Mouse (Mus musculus): ENCODE results near the gene Secisbp2.
A peak's percentile ranks its signal among the peaks of the same experiment; 100 is the strongest.
"Not testable (repeated sequence)": the region's sequence is repeated elsewhere in the genome, so short reads cannot be mapped to it uniquely, and the experiment has no call there.

The Secisbp2 gene

DNA sequence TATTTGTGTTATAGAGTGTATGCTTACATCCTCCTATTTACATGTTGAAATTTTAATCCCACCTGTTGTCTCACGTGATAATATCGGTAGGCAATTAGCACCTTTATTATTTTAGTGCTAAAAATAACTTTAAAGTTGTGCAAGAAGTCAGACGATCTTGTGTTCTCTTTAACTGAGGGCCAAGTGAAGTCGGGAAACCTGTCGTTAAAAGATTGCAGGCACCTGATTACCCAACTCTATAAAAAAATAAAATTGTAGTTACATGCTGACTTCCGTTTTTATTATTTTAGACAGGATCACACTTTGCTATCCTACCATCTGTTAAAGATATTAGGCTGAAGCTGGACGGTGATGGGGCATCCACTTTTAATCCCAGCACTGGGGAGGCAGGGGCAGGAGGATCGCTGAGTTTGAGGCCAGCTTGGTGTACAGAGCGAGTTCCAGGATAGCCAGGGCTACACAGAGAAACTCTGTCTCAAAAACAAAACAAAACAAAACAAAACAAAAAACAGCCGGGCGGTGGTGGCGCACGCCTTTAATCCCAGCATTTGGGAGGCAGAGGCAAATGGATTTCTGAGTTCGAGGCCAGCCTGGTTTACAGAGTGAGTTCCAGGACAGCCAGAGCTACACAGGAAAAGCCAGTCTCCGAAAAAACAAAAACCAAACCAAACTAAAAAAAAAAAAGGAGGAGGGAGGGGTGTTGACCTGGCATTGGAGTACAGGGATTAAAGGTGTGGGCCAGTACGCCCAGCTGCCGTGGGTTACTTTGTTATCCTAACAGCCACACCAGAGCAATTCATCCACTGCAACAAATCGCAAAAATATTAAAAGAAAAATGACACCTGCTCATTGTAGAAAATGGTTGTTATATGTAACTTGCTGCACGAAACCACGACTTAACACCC lies 7.3 kb upstream of the Secisbp2 start:
- DNase-seq: no peak

DNA sequence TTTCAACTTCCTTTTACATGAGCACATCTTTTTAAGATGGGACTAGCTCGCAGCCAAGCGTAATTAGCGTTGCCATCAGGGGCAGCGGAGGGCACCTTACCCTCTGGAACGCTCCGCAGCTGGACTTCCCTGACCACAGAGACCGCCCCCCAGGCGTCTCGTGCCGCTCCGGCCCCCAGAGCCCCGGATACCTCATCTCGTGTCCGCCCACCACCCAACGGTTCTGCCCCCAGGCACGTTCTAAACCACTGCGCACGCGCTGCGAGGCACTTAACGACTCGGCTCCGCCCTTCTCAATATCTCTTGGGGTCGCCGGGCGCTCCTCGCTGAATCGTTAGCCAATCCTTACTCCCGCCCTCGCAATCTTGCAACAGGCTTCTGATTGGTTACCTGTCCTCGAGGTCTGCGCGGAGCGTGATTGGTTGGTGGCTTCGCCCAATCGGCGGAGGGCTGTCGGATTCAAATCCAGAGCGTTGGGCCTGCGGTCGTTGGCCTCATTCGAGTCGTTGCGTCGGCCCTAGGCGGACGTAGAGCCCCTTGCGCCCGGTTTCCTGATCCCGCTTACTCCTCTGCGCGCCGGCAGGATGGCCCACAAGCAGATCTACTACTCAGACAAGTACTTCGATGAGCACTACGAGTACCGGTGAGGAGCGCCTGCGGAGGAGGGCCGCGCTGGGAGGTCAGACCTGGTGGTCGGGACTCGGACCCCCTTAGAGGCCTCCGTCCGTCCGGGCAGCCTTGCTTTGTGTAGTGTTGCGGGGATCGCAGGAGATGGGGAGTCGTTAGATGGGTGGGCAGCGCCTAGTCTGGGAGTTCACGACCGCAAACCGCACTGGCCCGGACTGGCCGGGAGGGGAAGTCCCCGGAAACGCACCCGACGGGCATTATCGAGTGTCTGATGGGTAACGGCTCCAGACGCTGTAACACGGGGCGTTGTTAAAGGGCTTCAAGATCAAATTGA lies 6.4 kb upstream of the Secisbp2 start, which contains the start of gene Cks2:
Gene Cks2, plus strand, starts transcription at position 404 of the 961 bp plus-strand sequence.
- peak; percentile 99 for DNase-seq

DNA sequence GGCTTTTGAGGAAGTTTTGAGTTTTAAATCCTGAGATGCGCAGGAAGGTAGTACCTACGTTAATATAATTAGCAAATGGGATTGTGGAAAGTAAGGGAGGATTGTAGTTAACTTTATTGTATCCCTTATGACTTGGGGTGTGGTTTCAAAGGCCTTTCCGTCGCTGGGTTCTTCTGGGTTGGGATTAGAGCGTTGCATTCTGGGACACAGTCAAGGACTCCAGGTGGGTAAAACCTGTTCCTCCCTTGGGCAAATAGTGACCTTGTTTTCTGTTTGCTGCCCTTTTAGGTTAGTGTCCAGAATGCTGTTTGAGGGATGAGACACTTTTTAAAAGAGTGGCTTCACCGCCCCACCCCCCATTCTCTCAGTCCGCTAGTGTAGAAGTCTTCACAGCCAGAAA lies 5.6 kb upstream of the Secisbp2 start:
- DNase-seq: peak; percentile 63

DNA sequence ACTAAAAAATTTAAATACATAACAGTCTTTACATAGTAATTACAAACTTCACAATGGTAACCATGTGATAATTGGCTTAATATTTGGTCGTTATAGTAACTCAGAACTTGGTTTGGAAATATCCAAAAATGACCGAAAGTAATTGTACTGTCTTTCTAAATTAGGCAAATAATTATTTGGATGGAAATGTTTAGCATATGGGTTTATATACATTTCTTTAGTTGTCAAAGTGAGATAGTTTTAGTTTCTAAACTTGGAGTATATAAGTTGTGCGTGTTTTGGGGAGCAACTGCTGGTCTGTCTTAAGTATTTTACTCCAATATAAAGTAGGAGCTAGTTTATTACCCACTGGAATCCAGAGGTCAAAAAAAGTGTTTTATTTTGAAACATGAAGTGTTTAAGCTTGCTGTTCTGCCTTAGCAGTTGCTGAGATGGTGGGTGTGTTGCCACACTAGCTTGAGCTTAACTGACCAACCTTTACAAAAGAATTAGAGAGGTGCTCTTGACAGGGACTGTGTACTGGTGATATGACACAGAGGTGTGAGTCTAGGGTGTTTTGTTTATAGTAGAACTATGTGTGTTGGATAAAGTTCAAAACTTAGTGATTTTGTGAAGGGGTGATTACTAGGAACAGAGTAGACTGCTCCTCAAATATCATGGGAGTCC lies 5.0 kb upstream of the Secisbp2 start:
- DNase-seq: peak; percentile 9

DNA sequence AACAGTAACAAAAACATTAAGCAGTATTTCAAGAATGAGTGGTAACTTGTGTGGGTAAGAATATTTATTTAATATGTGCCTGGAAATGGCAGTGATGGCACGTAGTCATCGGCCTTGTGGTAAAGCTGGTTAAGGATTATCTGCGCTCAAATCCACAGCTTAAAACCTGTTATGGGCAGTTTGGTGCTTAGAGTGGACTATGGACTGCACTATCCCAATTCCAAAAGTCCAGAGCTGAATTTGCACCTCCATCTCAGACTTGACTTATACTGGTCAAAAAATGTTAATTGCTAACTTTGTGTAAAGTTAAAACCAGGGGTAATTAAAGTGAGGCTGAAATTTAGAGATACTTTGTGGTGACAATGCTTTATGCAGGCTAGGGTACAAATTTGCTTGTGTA lies 3.7 kb upstream of the Secisbp2 start:
- no peak for DNase-seq

DNA sequence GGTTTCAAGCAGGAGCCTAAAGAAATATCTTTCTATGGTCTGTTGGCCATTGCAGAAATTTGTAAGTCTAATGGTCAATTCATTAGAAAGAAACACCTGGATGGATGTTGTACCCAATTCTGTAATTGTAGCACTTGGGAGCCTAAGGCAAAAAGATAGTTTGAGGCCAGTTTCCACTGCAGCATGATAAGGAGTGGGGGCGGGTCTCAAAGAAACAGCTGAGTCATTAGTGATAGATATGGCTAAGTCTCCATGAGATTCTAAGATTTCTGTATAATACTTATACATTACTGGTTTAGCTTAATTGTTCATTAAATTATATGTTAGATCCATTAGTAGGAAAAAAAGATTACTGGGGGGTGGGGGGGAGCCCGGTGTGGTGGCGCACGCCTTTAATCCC lies 3.3 kb upstream of the Secisbp2 start:
- DNase-seq: peak; percentile 77

DNA sequence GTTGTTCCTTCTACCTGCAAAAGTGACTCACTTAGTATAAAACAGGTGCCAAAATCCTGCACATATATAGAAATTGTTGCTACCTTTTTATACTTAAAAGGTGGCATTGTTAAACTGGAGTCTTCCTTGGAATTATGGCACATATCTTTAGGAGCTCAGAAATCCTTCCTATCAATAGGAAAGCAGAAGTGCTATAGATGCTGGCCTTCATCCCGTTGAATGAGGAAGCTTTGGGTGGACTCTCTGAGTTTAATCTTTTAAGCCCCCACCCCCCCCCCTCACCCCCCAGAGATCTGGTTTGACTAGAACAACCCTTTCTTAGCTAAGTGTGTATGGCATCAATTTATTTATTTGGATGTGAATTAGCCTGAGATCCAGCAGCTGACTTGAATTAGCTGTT lies 1.8 kb upstream of the Secisbp2 start:
- DNase-seq: no peak

DNA sequence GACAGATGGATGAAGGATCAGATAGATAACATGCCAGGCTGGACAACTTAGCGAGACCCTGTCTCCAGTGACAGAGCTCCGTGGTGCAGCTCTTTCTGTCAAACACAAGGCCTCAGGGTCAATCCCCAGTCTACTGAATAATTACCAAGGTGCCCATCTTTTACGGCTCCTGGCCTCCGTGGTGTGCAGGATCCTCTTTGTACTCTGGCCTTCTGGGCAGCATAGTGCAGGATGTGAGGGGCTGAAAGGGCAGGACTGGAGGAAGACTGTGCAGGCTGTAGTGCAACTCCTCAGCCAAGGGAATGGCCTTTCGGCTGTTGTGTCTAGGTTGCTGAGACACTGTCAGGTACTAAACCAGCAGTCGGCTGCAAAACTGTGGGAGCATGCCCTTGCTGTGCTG lies 1.7 kb downstream of the Secisbp2 start:
- DNase-seq: no peak

DNA sequence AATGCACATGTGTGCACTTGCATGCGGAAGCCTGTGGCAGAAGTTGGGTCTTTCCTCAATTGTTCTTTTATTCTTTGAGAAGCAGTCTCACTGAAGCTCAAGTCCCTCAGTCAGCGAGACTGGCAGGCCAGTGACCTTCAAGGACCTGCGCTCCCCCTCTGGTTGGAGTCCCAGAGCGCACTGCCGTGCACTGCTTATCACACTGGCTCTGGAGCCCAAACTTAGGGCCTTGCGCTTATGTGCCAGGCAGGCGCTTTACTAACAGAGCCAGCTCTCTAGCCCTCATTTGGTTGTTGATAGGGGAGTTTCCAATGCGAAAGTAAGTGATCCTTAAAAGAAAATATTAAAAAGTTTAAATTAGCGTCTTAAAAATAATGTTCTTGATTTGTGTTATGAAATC lies 2.5 kb downstream of the Secisbp2 start:
- no peak for DNase-seq

DNA sequence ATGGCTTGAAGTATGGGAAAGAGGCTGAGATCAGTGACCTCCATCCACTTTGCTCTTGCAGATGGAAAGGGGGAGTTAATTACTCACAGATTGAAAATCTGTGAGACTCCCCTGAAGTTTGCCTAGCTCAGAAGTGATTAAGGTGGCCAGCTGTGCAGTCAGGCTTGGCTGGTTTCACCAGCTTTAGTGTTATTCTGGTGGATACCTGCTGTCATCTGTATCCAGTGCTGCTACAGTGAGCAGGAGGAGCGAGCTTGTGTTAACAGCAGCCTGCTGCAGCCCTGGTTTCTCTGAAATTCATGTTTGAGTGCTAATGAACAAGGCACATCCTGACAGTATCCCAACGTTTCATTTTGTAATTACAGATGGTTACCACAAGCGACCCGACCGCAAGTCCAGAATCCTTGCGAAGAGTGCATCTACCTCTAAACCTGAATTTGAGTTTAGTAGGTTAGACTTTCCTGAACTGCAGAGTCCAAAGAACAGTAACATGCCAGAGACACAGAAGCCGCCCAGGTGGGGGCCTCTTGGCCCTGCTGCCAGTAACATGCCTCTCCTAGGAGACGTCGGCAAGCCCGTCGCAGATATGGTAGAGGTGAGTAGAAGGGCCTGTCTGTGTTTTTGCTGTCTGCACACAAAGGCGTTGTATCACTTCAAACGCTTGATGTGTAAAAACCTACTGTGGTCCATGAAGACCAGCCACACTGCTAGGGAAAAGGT lies 5.2 kb downstream of the Secisbp2 start:
- no peak for DNase-seq

DNA sequence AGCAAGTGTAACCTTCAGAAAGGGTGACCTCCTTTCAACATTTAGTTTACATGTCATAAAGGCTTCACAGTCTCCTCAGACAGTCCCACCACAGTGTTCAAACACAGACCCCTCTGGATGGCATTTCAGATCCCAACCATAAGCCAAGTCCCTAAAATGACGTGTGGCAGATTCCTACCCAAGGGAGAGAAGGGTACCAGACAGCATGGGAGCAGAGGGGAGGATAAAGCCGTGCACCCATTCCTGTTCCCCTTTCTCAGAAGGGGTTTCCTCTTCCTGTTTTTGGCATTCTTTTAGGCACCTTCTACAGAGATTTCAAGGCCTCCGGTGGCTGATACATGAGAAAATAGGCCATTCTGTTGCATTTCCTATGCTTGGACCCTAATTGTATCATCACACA lies 6.6 kb downstream of the Secisbp2 start:
- no peak for DNase-seq

DNA sequence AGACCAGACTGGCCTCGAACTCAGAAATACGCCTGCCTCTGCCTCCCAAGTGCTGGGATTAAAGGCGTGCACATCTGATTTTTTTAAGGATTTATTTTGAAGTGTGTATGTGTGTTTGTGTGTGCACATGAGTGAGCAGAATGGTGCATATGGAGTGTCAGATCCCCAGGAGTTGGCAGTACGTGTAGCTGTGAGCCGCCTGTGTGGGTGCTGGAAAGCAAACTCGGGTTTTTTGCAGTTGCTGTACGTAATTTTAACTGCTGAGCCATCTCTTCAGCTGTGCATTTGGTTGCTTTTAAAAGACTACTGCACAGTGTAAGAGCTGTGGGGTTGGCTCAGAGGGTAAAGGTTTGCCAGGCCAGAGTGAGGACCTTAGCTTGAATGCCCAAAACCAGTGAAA lies 8.1 kb downstream of the Secisbp2 start:
- no peak for DNase-seq

DNA sequence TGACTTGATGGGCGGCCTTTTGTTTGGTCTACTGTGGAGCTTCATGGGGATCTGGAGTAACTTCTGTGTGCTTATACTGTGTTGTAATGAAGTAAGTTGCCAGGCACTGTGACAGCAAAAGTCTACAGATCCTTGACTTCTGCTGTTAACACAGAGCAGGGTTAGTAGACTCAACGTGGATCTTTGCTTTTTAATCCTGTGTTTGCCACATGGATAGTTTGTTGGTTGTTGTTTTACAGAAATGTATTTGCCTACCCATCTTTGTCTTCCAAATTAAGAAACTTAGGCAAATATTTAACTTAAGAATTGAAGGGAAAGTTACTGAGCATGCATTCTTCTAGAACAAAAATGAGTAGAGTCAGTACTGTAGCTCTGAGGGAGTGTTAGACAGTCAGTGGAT lies 12.1 kb downstream of the Secisbp2 start:
- no peak for DNase-seq

DNA sequence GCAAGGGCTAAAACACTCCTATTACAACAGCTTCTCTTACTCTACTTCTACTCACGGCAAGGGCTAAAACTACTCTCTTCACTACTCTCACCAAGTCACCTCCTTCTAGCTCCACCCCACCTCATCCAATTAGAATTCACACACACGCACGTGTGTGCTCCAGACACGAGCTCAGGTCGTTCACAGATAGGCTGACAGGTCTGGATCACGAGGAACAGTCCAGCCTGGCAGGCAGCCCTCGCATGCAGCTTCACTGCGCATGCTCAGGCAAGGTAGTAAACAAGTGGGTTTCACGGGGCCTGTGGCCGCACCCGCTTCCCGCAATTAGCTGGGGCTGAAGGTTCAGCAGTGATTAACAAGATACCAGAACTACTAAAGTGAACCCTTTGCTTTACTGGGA lies 16.7 kb downstream of the Secisbp2 start:
- not testable (repeated sequence) for DNase-seq

DNA sequence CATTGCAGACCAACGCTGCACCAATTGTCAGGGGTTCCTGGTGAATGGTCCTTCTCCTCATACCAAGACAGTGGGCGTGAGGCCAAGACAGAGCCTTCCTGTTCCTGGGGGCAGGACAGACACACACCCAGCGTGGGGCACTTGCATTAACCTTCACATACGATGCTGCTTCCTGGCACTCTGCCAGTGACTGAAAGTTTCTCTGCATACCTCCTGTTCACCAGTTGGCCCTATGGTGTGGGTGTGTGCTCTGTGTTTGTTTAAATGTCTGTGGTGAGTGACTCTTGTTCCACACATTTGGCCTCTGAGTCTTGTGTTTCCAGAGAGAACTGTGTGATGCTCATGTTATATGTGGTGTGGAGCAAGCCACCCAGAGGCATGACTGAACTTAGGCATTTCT lies 25.1 kb downstream of the Secisbp2 start:
- no peak for DNase-seq

DNA sequence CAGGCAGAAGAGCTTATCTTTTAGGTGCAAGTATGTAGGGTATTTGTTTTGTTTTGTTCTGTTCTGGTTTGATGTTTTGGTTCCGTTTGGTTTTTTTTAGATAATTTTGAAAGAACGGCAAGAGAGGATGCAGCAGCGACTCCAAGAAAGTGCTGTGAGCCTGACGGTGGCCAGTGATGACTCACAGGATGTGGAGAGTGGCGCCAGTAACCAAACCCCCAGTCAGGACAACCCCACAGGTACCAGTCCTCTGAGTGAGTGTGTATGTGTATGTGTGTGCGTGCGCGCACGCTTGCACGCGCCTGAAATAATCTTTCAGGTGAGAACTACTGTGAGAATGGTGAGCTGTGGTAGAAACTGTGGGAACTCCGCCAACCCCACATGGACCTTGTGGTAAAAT lies 25.5 kb downstream of the Secisbp2 start:
- DNase-seq: no peak

DNA sequence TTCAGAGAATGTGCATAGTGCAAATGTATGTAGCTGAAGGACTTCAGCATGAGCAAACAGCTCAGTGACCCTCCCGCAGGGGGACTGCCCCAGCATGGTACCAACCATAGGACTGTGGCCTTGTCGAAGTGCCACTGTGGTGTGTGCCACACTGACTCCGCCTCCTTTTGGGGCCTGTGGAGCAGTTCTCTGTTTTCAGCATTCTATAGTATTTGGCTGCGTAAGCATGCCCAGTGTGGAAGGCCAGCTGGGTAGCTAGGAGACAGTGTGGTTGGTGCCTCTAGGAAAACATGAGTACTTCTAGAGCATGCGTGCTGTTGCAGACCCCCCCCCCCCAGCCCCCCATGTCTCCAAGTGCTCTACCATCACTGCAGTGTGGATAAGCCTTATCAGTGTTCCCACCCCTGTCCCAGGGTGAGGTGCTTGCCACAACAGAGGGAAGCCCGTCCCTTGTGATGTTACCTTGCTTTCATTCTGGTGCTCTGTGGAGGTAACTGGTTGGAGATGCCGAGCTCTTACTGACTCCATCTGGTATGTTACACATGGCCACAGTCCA lies 26.2 kb downstream of the Secisbp2 start:
- DNase-seq: peak; percentile 68

DNA sequence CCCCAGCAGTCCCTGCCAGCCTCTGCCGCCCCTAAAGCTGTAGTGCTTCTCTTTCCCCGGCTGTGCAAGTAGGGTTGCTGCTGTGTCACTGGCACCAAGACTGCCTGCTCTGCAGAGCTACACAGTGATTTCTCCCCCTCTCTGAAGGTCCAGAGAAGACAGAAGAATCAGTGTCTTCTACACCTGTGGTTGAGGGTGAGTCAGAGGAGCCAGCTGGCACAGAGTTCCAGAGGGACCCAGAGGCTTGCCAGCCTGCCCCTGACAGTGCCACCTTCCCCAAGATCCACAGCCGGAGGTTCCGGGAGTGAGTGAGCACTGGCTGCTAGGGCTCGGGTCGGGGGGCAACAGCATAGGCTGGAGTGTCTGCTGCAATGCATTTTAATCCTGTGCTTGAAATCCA lies 27.2 kb downstream of the Secisbp2 start:
- no peak for DNase-seq

DNA sequence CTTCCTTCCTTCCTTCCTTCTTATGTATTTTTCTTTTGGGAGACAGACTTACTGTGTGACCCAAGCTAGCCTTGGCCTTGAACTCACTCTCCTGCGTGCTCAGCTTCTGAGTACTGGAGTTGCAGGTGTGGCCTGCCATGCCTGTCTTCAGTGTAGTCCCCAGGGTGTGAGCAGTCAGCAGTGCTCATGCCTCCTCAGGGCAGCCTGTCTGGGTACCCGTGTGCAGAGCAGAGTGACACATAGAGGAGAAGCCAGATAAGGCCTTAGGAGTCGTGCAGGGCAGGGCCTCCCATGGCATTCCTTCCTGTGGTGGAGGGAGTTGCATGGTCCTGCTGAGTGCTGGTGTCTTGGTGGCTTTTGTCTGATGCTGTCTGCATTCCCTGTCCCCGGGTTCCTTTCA lies 27.8 kb downstream of the Secisbp2 start:
- peak; percentile 27 for DNase-seq

DNA sequence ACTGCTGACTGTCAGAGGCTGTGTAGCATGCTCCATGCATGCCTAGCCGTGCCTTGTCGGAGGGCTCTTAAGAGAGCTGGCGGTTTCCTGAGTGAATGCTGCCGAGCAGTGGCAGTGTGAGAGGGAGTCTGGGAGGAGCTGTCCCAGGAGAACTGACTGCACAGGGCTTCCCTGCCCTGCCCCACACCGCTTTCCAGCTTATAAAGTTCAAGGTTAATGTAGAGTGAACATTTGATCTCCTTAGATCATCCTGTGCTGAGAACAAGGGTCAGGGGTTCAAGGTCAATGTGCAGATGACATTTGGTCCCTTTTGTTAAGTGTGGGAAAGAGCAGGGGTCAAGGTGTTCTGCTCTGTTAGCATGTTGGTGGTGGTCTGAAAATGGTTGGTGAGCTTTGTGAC lies 29.6 kb downstream of the Secisbp2 start:
- DNase-seq: no peak

DNA sequence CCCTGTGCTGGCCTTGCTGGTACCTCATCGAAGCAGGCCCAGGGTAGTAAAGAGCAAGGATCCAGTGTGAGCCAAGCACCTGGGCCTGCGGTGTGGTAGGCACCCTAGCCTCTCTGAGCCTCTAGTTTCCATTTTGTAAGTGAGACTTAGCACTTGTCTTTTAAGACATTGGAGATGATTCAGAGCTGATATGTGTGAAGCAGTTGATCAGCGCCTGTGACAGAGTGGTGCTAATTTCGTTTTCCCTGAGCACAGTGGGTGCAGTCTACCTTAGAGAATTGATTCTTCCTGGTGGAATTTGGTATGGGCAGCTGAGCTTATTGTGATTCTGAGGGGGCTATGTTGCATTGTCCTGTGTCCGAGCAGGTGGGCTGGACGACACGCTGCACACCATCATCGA lies 30.1 kb downstream of the Secisbp2 start:
- no peak for DNase-seq
